Mouse (Mus musculus): ENCODE measurements around the gene Hdac9.

DNA sequence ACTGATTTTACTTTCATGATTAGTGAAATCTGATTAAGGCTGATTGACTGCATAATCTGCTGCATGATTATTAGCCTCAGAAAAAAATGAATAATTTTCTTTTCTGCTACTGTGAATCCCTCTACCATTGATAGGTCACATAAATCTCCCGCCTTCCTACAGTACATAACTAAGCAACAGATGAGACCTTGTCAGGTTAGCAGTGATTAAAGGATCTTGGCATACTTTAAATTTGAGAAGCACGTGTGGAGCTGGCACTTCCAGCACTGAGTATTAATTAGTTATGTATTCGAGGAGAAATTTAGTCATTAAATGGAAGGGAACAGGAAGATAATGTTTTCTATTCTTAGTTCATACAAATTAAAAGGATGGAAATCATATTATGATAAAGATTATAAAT lies 347.8 kb downstream of the Hdac9 start:
- TF ChIP-seq MAX (IDR thresholded peaks at IDR 0.05) = no peak
- no peak for TF ChIP-seq MYOD1 (IDR thresholded peaks at IDR 0.05; ENCODE audit: control insufficient read depth, insufficient read length, low read depth)
- no peak for TF ChIP-seq CEBPB (IDR thresholded peaks at IDR 0.05; ENCODE audit: low read depth)
- TF ChIP-seq USF1 (IDR thresholded peaks at IDR 0.05; ENCODE audit: low read depth) = no peak

Data from C2C12 (cell line).